Mouse (Mus musculus) frontal cortex, postnatal 10 days (tissue): Measurements from ENCODE around the gene Prkag2.

Source experiments
- DNase-seq, 2 experiments: peaks; one replicate each; pipeline ENCODE4 v3.0.0; 2022; ENCODE audit warnings: low spot score in 2 of 2, mixed read lengths in 1 of 2

Prkag2 gene

GRCm38 (mm10) chr5:24970552-24971275, 129.7 kb downstream of the Prkag2 start:
- no peak for DNase-seq

- no peak for DNase-seq
Observed at GRCm38 (mm10) chr5:24969241-24969880, 131.1 kb downstream of the Prkag2 start.

GRCm38 (mm10) chr5:24968792-24969191, 131.7 kb downstream of the Prkag2 start:
- no peak for DNase-seq

- DNase-seq, result no peak
Observed at GRCm38 (mm10) chr5:24967898-24968535, 132.4 kb downstream of the Prkag2 start.

- DNase-seq, result no peak
Observed at GRCm38 (mm10) chr5:24963776-24964175, 136.7 kb downstream of the Prkag2 start.

- peak; percentile 29 to 48 for DNase-seq
Observed at GRCm38 (mm10) chr5:24960791-24961190, 139.7 kb downstream of the Prkag2 start.

GRCm38 (mm10) chr5:24959758-24960157, 140.7 kb downstream of the Prkag2 start:
- DNase-seq, result no peak

GRCm38 (mm10) chr5:24958596-24958995, 141.8 kb downstream of the Prkag2 start:
- no peak for DNase-seq

- no peak for DNase-seq
Observed at GRCm38 (mm10) chr5:24956891-24957290, 143.6 kb downstream of the Prkag2 start.

GRCm38 (mm10) chr5:24952842-24953741, 147.3 kb downstream of the Prkag2 start:
- peak; percentile 33 to 34 for DNase-seq

- no peak for DNase-seq
Observed at GRCm38 (mm10) chr5:24952212-24952611, 148.2 kb downstream of the Prkag2 start.

GRCm38 (mm10) chr5:24950891-24951574, 149.4 kb downstream of the Prkag2 start:
- DNase-seq, result no peak

- DNase-seq, result no peak
Observed at GRCm38 (mm10) chr5:24950039-24950438, 150.4 kb downstream of the Prkag2 start.

- no peak for DNase-seq
Observed at GRCm38 (mm10) chr5:24938046-24938822, 162.2 kb downstream of the Prkag2 start.

GRCm38 (mm10) chr5:24936451-24936850, 164.0 kb downstream of the Prkag2 start:
- no peak for DNase-seq

GRCm38 (mm10) chr5:24935446-24935845, 165.0 kb downstream of the Prkag2 start:
- DNase-seq, result no peak

GRCm38 (mm10) chr5:24933760-24934159, 166.7 kb downstream of the Prkag2 start:
- DNase-seq, result no peak

- DNase-seq, result no peak
Observed at GRCm38 (mm10) chr5:24931578-24932185, 168.8 kb downstream of the Prkag2 start.

- DNase-seq, result no peak
Observed at GRCm38 (mm10) chr5:24930831-24931577, 169.4 kb downstream of the Prkag2 start.
